Mouse (Mus musculus) lung, embryonic 15.5 days (tissue): ENCODE measurements around the gene Pcbp3. TPM values are rescaled to one million over a fixed set of nuclear protein-coding genes. Genes with fewer than 3 reads are reported as not detected.

Experiments used
- ATAC-seq: fragments of 200-750 bp; cut with Nextera tagmentation; 2 replicates; pipeline ENCODE4 v1.8.0; 2017; ENCODE audit warnings: moderate number of reproducible peaks, borderline replicate concordance; ENCODE audit not compliant: low FRiP score, low TSS enrichment; ENCODE audit errors: extremely low read depth
- H3K27ac ChIP-seq: fragments of 300-500 bp; sonication (generic); 2 replicates; pipeline ENCODE4 v1.5.1; 2015; ENCODE audit warnings: moderate library complexity, mild to moderate bottlenecking, inconsistent platforms
- H3K27me3 ChIP-seq: fragments of 300-500 bp; sonication (generic); 2 replicates; pipeline ENCODE4 v1.6.1; 2015; ENCODE audit warnings: inconsistent platforms
- H3K36me3 ChIP-seq: fragments of 300-500 bp; sonication (generic); 2 replicates; pipeline ENCODE4 v1.6.1; 2015; ENCODE audit warnings: inconsistent platforms
- H3K4me1 ChIP-seq: fragments of 300-500 bp; sonication (generic); 2 replicates; pipeline ENCODE4 v1.6.1; 2015; ENCODE audit warnings: inconsistent platforms
- H3K4me2 ChIP-seq: fragments of 300-500 bp; sonication (generic); 2 replicates; pipeline ENCODE4 v1.6.1; 2015; ENCODE audit warnings: inconsistent platforms, mild to moderate bottlenecking, moderate library complexity
- H3K4me3 ChIP-seq: fragments of 300-500 bp; sonication (generic); 2 replicates; pipeline ENCODE4 v1.5.1; 2015; ENCODE audit warnings: mild to moderate bottlenecking, inconsistent platforms
- H3K9ac ChIP-seq: fragments of 300-500 bp; sonication (generic); 2 replicates; pipeline ENCODE4 v1.6.1; 2015; ENCODE audit warnings: inconsistent platforms
- H3K9me3 ChIP-seq: fragments of 300-500 bp; sonication (generic); 2 replicates; pipeline ENCODE4 v1.6.1; 2016; ENCODE audit warnings: inconsistent platforms
- WGBS: fragments of 180-500 bp; shearing (Covaris S2); methylation state at CpG from one replicate; pipeline ENCODE4 v1.1.7; 2015; 5-methylcytosine and 5-hydroxymethylcytosine counted together
- polyA plus RNA-seq: library from polyadenylated mRNA; unstranded; fragments of >200 nt; fragmentation: Nextera tagmentation; extraction: Ambion mirVana; gene quantifications from 2 replicates; pipeline ENCODE4 v1.2.1, GENCODE M21; 2015

The Pcbp3 gene
- polyA plus RNA-seq, 1 experiment from 2014 or later = 36.4 TPM

DNA sequence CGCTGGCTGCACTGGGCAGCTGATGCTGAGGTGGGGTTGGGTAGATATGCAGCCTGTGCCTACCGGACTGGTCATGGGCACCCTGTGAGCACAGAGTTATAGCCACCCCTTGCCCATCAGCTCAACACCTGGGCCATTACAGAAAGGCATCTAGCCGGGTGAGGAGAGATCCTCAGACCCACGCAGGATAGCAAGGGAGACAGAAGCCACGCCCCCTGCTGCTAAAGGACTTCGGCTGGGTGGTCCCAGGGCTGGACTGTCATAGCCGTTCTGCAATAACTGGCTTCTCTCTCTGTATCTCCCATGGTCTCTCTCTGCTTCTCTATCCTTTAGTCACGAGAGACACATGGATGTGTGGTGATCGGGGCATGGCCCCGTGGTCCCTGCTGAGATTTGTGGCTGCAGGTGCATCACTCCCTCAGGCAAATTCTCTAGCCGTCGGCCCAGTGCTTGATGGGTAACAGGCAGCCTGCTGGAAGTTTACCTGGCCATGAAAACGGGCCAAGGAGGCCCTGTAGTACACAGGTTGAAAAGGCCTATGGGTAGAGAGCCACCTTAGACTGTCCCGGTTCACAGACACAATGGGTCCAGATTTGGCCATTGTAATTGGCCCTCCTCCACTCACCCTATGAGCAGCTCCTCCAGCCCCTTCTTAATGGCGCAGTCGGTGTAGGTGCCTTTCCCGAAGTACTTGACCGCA, 238.8 kb downstream of the Pcbp3 start:
- Histone ChIP-seq H3K9ac (no peak overlapping the region), H3K4me3 (no peak overlapping the region), H3K4me1 (peaks cover 23% of the 10 kb centered on the region), H3K36me3 (peaks cover 37% of the 10 kb centered on the region), H3K27me3 (no peaks in the 10 kb centered on the region), H3K27ac (no peak overlapping the region), H3K9me3 (no peaks in the 10 kb centered on the region), H3K4me2 (no peak overlapping the region)
- 77% methylated on average over 18 of the region's 18 CpGs for WGBS
- no peak for ATAC-seq

DNA sequence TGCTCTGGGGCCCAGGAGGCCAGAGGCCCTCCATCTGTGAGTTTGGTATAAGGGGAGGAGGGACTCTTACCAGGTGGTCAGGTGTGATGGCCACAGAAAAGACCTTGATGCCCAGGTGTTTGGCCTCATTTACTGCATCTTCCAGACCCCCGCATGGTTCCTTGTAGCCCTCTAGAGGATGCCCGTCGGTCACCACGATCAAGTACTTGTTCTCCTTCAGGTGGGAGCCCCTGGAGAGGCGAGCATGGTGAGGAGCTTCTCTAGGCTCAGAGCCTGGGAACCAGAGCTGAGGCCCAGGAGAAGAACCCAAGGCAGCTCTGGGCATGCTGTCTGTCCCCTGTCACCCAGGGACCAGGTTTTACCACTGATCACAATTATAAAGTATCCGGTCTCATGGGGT, 239.9 kb downstream of the Pcbp3 start:
- H3K27ac ChIP-seq = no peak overlapping the region
- peaks cover 46% of the 10 kb centered on the region for H3K36me3 ChIP-seq
- whole genome bisulfite sequencing = 88% methylated on average over 6 of the region's 6 CpGs

DNA sequence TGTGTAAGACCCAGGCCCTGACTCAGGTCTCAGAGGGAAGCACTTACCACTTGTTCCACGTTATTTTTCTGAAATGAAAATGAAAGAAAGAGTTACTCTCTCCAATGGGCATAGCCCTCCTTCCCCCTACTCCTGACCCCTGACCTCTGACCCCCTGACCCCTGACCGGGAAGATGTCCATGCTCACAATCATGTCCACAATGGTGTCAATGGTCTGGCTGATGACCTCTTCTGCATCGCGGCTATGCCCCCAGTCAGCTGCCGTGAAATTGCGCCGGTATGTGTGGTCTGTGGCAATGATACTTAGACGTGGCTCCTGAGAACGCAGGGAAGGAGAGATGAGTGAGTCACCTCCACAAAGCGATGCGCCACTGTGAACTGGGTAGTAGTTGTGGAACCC, 240.5 kb downstream of the Pcbp3 start:
- H3K4me2 ChIP-seq = no peak overlapping the region
- no peak overlapping the region for H3K27ac ChIP-seq
- H3K4me1 ChIP-seq = peaks cover 15% of the 10 kb centered on the region
- H3K9ac ChIP-seq = no peak overlapping the region
- H3K9me3 ChIP-seq = no peaks in the 10 kb centered on the region
- ATAC-seq = no peak
- H3K36me3 ChIP-seq = peaks cover 51% of the 10 kb centered on the region
- WGBS = 81% methylated on average over 11 of the region's 11 CpGs
- no peaks in the 10 kb centered on the region for H3K27me3 ChIP-seq
- no peak overlapping the region for H3K4me3 ChIP-seq

More for the DNA sequence above, 239.9 kb downstream of the Pcbp3 start:
- Histone ChIP-seq H3K4me1 (peaks cover 17% of the 10 kb centered on the region), H3K9ac (no peak overlapping the region), H3K4me2 (no peak overlapping the region), H3K27me3 (no peaks in the 10 kb centered on the region), H3K4me3 (no peak overlapping the region), H3K9me3 (no peaks in the 10 kb centered on the region)
- ATAC-seq = no peak

DNA sequence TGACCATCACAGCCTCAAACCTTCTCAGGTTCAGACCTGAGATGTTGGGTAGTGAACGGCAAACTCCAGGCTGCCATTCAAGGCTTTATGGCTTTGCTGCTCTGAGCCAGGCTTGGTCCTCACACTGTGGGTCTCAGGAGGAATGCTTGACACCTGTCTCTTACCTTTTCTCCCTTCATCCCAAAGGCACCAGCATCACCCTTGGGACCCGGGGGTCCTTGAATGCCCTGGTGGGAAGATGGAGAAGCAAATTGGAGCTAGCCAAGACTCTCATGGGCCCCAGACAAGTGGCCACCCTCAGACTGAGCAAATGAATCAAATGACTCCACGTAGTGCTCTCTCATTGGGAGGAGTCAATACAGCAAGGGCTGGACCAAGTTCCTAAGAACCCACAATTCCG, 244.1 kb downstream of the Pcbp3 start:
- H3K27ac ChIP-seq = no peak overlapping the region
- H3K4me1 ChIP-seq = no peaks in the 10 kb centered on the region
- H3K9ac ChIP-seq = no peak overlapping the region
- peaks cover 71% of the 10 kb centered on the region for H3K36me3 ChIP-seq
- no peaks in the 10 kb centered on the region for H3K9me3 ChIP-seq
- no peak overlapping the region for H3K4me2 ChIP-seq
- no peak overlapping the region for H3K4me3 ChIP-seq
- no peaks in the 10 kb centered on the region for H3K27me3 ChIP-seq
- WGBS = 88% methylated on average over 4 of the region's 4 CpGs
- no peak for ATAC-seq

DNA sequence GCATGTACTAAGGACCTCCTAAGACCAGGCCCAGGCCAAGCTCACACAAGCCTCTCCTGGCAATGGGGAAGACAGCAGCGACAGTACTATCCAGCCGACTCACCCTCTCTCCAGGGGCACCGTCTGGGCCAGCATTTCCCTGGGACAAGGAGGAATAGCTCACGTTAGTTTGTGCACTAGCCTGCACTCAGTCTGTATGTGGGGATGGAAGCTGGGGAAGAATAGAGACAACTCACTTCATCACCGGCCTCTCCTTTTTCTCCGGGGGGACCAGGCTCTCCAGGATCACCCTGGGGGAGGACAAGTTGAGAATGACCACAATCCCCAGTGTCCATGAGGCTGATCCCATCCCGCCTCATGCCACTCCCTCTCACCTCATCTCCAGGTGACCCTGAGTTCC, 244.7 kb downstream of the Pcbp3 start:
- Histone ChIP-seq H3K36me3 (peaks cover 77% of the 10 kb centered on the region), H3K4me1 (no peaks in the 10 kb centered on the region)
- no peak for ATAC-seq

DNA sequence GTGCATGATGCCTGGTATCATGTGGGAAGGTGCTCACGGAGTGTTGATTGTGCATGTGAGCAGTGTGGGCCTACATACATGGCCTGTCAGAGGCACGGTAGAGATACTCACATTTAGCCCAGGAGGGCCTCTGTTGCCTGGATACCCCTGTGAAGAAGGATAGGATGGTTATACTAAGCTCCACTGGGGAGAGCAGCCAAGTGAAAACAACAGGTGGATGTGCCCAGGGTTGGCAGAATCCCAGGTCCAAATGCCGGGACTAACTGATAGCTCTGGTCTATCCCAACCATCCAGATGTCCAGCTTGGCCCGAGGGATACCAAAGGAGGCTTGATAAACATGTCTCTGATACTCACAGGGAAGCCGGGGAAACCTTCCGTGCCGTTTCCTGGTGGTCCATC, 247.4 kb downstream of the Pcbp3 start:
- Histone ChIP-seq H3K9me3 (no peaks in the 10 kb centered on the region), H3K4me2 (no peak overlapping the region), H3K4me3 (no peak overlapping the region), H3K27ac (no peak overlapping the region), H3K4me1 (no peaks in the 10 kb centered on the region), H3K36me3 (peaks cover 82% of the 10 kb centered on the region), H3K9ac (no peak overlapping the region), H3K27me3 (no peaks in the 10 kb centered on the region)
- 87% methylated on average over 7 of the region's 7 CpGs for WGBS
- no peak for ATAC-seq

More for the DNA sequence above, 244.7 kb downstream of the Pcbp3 start:
- no peak overlapping the region for H3K4me2 ChIP-seq
- no peaks in the 10 kb centered on the region for H3K9me3 ChIP-seq
- no peak overlapping the region for H3K27ac ChIP-seq
- no peaks in the 10 kb centered on the region for H3K27me3 ChIP-seq
- no peak overlapping the region for H3K4me3 ChIP-seq
- H3K9ac ChIP-seq = no peak overlapping the region
- 89% methylated on average over 7 of the region's 7 CpGs for WGBS

DNA sequence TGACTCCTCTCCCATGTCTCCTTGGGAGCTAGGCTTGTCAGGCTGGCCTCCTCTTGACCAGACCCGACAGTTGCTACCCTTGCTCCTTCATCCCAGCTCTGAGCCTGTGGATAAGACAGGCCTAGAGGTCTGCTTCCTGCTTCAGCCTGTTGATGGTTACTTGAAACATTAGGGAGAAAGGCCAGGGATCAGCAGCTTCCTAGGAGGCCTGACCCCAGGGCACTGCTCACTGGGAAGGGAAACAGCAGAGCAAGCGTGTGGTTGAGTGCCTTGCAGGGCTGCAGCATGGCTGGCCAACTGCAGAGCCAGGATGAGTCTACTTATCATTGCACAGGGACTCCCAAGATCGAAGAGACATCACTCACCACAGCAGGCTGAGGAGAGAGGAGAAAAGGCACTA, 249.2 kb downstream of the Pcbp3 start:
- Histone ChIP-seq H3K4me2 (no peak overlapping the region), H3K36me3 (peaks cover 76% of the 10 kb centered on the region), H3K9me3 (no peaks in the 10 kb centered on the region), H3K27ac (no peak overlapping the region), H3K4me3 (no peak overlapping the region), H3K4me1 (no peaks in the 10 kb centered on the region), H3K9ac (no peak overlapping the region), H3K27me3 (no peaks in the 10 kb centered on the region)
- 77% methylated on average over 3 of the region's 3 CpGs for WGBS
- no peak for ATAC-seq

Other genes with a start within 250 kb of the Pcbp3 start
- gene Col6a1, start 235.7 kb downstream of the Pcbp3 start, polyA plus RNA-seq = 284 and 300 TPM in 2 replicates
- gene Slc19a1, start 70.4 kb upstream of the Pcbp3 start, polyA plus RNA-seq = 24.5 and 25.4 TPM in 2 replicates
- gene Col18a1, start 204.7 kb upstream of the Pcbp3 start, polyA plus RNA-seq = 263 and 283 TPM in 2 replicates